Mouse (Mus musculus) thymus, adult 2 months (tissue): ENCODE results near the gene Nrm. TPM values are rescaled to one million over a fixed set of nuclear protein-coding genes. Genes with fewer than 3 reads are reported as not detected.

Source experiments
- DNase-seq: peaks from one replicate; pipeline ENCODE4 v3.0.0; 2021
- H3K27ac ChIP-seq: fragments of 200-500 bp; 2 replicates; pipeline ENCODE4 v1.5.1; 2012; ENCODE audit warnings: low read length, control low read depth; ENCODE audit not compliant: control insufficient read depth, insufficient read depth
- H3K27me3 ChIP-seq: fragments of 200-500 bp; 2 replicates; pipeline ENCODE4 v1.6.1; 2012; ENCODE audit warnings: mild to moderate bottlenecking, low read length, moderate library complexity, mixed read lengths; ENCODE audit not compliant: control insufficient read depth, insufficient read depth
- H3K36me3 ChIP-seq: fragments of 200-500 bp; 2 replicates; pipeline ENCODE4 v1.6.1; 2012; ENCODE audit warnings: mild to moderate bottlenecking, low read length, moderate library complexity; ENCODE audit not compliant: control insufficient read depth, insufficient read depth
- H3K4me1 ChIP-seq: fragments of 200-500 bp; replicated peaks from 2 replicates; pipeline ENCODE4 v1.6.1; 2012; ENCODE audit warnings: low read length; ENCODE audit not compliant: control insufficient read depth, insufficient read depth
- H3K4me3 ChIP-seq: fragments of 200-500 bp; 2 replicates; pipeline ENCODE4 v1.5.1; 2012; ENCODE audit warnings: mild to moderate bottlenecking, low read length, control low read depth, moderate library complexity; ENCODE audit not compliant: control insufficient read depth, insufficient read depth
- CTCF ChIP-seq: fragments of 200-500 bp; IDR thresholded peaks from 2 replicates; pipeline ENCODE4 v1.5.1; 2012; ENCODE audit warnings: mild to moderate bottlenecking, control low read depth, low read length, moderate library complexity, borderline replicate concordance; ENCODE audit not compliant: control insufficient read depth, poor library complexity, insufficient read depth; ENCODE audit errors: extremely low read depth
- POLR2A ChIP-seq: fragments of 200-500 bp; IDR thresholded peaks from 2 replicates; pipeline ENCODE4 v1.6.1; 2012; ENCODE audit warnings: mild to moderate bottlenecking, low read length, control low read depth, moderate library complexity; ENCODE audit not compliant: control insufficient read depth, poor library complexity, insufficient read depth; ENCODE audit errors: extremely low read depth
- WGBS: fragments of 180-500 bp; shearing (Covaris S2); methylation state at CpG from one replicate; pipeline ENCODE4 v1.1.7; 2018; 5-methylcytosine and 5-hydroxymethylcytosine counted together
- polyA plus RNA-seq: library from polyadenylated mRNA; depleted of rRNA; stranded (reverse); fragments of >200 nt; gene quantifications from 2 replicates; pipeline ENCODE4 v1.2.3, GENCODE M21; 2012; rRNA removed

The Nrm gene
- polyA plus RNA-seq, 1 experiment: 82.8 TPM

DNA sequence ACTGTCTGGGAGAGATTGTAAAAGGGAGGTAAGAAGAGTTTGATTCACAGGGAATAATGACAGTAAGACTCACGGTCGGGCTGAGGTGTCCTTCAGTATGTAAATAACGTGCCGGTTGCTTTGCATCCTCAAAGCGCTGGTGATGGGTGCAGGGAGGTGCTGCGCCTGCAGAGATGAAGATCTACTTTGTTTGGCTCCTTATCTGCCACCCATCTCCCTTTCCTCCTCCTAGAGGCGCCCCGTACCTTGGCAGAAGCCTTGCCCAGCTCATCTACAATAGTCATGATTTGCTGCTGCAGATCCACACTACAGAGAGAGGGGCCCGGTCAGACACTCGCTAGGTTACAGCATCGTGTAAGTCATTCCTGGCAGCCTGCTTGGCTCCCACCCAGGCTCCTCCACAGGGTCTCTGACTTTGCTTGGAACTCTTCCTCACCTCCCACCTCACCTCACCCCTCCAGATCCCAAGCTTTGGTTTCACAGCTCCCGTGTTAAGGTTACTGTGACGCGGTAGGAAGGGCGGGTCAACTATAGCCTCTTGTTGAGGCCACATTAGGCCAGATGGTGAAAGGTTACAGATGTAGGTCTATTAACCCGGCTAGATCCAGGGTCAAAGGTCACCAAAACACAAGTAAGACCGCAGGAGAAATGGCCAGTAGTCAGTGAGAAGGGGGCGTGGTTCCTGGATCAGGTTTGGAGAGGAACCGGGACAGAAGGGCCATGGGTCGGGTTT is 48.2 kb downstream of the Nrm start:
- DNase-seq: no peak
- WGBS: 27% methylated on average over 20 of the region's 20 CpGs

DNA sequence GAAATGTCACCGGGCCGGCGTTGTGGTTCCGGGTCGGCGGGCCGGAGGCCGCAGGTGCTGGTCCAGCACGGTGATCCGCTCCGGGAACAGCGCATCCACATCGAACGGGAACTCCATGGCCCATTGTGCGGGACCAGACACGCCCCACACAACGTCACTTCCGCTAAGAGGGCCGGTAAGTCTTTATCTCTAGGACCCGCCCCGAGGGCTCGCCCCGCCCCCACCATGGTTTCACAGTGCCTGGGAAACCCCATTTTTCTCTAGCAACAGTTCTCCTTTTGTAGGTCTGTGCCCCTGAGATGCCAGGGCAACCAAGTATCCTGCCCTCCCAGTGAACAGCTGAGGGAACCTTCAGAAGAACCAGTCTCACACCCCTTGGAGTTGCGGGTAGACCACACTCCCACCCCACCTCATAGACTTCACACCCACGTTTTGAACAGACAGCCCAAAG is 48.8 kb downstream of the Nrm start, which contains the start of gene Atat1:
Atat1 (minus strand) TSS at position 157 of the 451 bp plus-strand sequence.
- Histone ChIP-seq H3K4me1 (peaks cover 11% of the 10 kb centered on the region), H3K36me3 (no peaks in the 10 kb centered on the region), H3K27me3 (no peaks in the 10 kb centered on the region), H3K27ac (peak within 1 kb of the TSS; percentile 83), H3K4me3 (peak within 1 kb of the TSS; percentile 76)
- TF ChIP-seq POLR2A: no peak
- no peak for TF ChIP-seq CTCF
- peak; percentile 95 for DNase-seq
- 1% methylated on average over 25 of the region's 25 CpGs for WGBS

More for the DNA sequence above, 48.2 kb downstream of the Nrm start:
- Histone ChIP-seq H3K4me1 (peaks cover 12% of the 10 kb centered on the region), H3K27me3 (no peaks in the 10 kb centered on the region), H3K36me3 (no peaks in the 10 kb centered on the region), H3K4me3 (peak overlapping the region; percentile 76), H3K27ac (no peak overlapping the region)
- TF ChIP-seq CTCF (no peak), POLR2A (no peak)

DNA sequence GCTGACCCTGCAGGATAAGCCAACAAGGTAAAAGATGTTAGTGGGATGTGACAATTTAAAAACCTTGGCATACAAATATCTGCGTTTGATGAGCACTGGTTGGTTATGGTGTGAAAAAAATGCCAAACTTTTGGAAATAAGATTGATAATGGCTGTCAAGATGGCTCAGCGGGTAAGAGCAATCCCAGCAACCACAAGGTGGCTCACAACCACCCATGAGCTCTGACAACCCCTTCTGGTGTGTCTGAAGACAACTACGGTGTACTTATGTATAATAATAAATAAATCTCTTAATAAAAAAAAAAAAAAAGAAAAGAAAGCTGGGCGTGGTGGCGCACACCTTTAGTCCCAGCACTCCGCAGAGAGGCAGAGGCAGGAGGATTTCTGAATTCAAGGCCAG is 53.9 kb downstream of the Nrm start:
- no peak overlapping the region for H3K27ac ChIP-seq
- H3K36me3 ChIP-seq: peaks cover 10% of the 10 kb centered on the region
- H3K4me1 ChIP-seq: peaks cover 13% of the 10 kb centered on the region
- no peaks in the 10 kb centered on the region for H3K27me3 ChIP-seq
- no peak for DNase-seq
- 74% methylated on average over 6 of the region's 6 CpGs for WGBS
- TF ChIP-seq CTCF (no peak), POLR2A (no peak)
- no peak overlapping the region for H3K4me3 ChIP-seq

Other genes starting within 250 kb of the Nrm start
- gene Gm9573, start 234.7 kb upstream of the Nrm start, polyA plus RNA-seq: 0.09 and 0.23 TPM in 2 replicates
- gene Mucl3, start 217.6 kb upstream of the Nrm start, polyA plus RNA-seq: 0.05 and 0.11 TPM in 2 replicates
- gene Vars2, start 193.7 kb upstream of the Nrm start, polyA plus RNA-seq: 153 and 171 TPM in 2 replicates
- gene Gtf2h4, start 187.6 kb upstream of the Nrm start, polyA plus RNA-seq: 317 and 352 TPM in 2 replicates
- 33.6 and 43.6 TPM in 2 replicates for gene Ddr1, start 156.7 kb upstream of the Nrm start, polyA plus RNA-seq
- gene Ier3, start 39.6 kb upstream of the Nrm start, polyA plus RNA-seq: 6.2 and 6.4 TPM in 2 replicates
- 62.4 and 70.4 TPM in 2 replicates for gene Flot1, start 38.1 kb upstream of the Nrm start, polyA plus RNA-seq
- gene Tubb5, start 23.0 kb upstream of the Nrm start, polyA plus RNA-seq: 1,522 and 2,049 TPM in 2 replicates
- gene Mdc1, start 19.8 kb upstream of the Nrm start, polyA plus RNA-seq: 17.4 and 22.4 TPM in 2 replicates
- 174 and 176 TPM in 2 replicates for gene Ppp1r18, start 4.3 kb downstream of the Nrm start, polyA plus RNA-seq
- 174 and 182 TPM in 2 replicates for gene Dhx16, start 18.5 kb downstream of the Nrm start, polyA plus RNA-seq
- gene 2310061I04Rik, start 36.1 kb downstream of the Nrm start, polyA plus RNA-seq: 73.4 and 86.8 TPM in 2 replicates
- 63.9 and 64.9 TPM in 2 replicates for gene Atat1, start 48.8 kb downstream of the Nrm start, polyA plus RNA-seq
- 67.6 and 69.7 TPM in 2 replicates for gene Mrps18b, start 55.1 kb downstream of the Nrm start, polyA plus RNA-seq
- 63.0 and 65.6 TPM in 2 replicates for gene Ppp1r10, start 55.1 kb downstream of the Nrm start, polyA plus RNA-seq
- gene Abcf1, start 108.4 kb downstream of the Nrm start, polyA plus RNA-seq: 128 and 132 TPM in 2 replicates
- gene Gnl1, start 118.5 kb downstream of the Nrm start, polyA plus RNA-seq: 37.9 and 45.5 TPM in 2 replicates
- gene Prr3, start 118.9 kb downstream of the Nrm start, polyA plus RNA-seq: 35.5 and 42.6 TPM in 2 replicates
- 15.0 and 20.4 TPM in 2 replicates for gene H2-T24, start 159.2 kb downstream of the Nrm start, polyA plus RNA-seq
- gene H2-T23, start 171.5 kb downstream of the Nrm start, polyA plus RNA-seq: 380 and 457 TPM in 2 replicates
- 105 and 119 TPM in 2 replicates for gene H2-T22, start 181.4 kb downstream of the Nrm start, polyA plus RNA-seq
- gene Gm6034, start 181.6 kb downstream of the Nrm start, polyA plus RNA-seq: 0.22 TPM in 1 of 2 replicates, not detected in the other
- 0.39 and 0.61 TPM in 2 replicates for gene Gm11127, start 197.1 kb downstream of the Nrm start, polyA plus RNA-seq